Mouse (Mus musculus) midbrain, embryonic 11.5 days (tissue): Measurements from ENCODE around the gene Drg1. TPM values are rescaled to one million over a fixed set of nuclear protein-coding genes. Genes with fewer than 3 reads are reported as not detected.
"Not testable (repeated sequence)": the region's sequence is repeated elsewhere in the genome, so short reads cannot be mapped to it uniquely, and the experiment has no call there.

Source experiments
- ATAC-seq: fragments of 200-750 bp; cut with Nextera tagmentation; 2 replicates; pipeline ENCODE4 v1.8.0; 2017; ENCODE audit warnings: moderate TSS enrichment, moderate library complexity; ENCODE audit not compliant: low FRiP score
- DNase-seq: peaks from one replicate; pipeline ENCODE4 v3.0.0; 2015; ENCODE audit warnings: low spot score; ENCODE audit errors: missing footprints
- H3K27ac ChIP-seq: fragments of 300-500 bp; sonication (generic); 2 replicates; pipeline ENCODE4 v1.5.1; 2014; ENCODE audit warnings: low read depth, low read length
- H3K27me3 ChIP-seq: fragments of 300-500 bp; sonication (generic); 2 replicates; pipeline ENCODE4 v1.6.1; 2014; ENCODE audit warnings: mild to moderate bottlenecking, low read length, moderate library complexity, mixed read lengths; ENCODE audit not compliant: control insufficient read depth, insufficient read depth
- H3K36me3 ChIP-seq: fragments of 300-500 bp; sonication (generic); 2 replicates; pipeline ENCODE4 v1.6.1; 2014; ENCODE audit warnings: mild to moderate bottlenecking, low read length, moderate library complexity, mixed read lengths; ENCODE audit not compliant: control insufficient read depth, insufficient read depth
- H3K4me1 ChIP-seq: fragments of 300-500 bp; sonication (generic); 2 replicates; pipeline ENCODE4 v1.6.1; 2014; ENCODE audit warnings: low read length; ENCODE audit not compliant: control insufficient read depth, insufficient read depth
- H3K4me2 ChIP-seq: fragments of 300-500 bp; sonication (generic); 2 replicates; pipeline ENCODE4 v1.6.1; 2014; ENCODE audit warnings: mild to moderate bottlenecking, moderate library complexity
- H3K4me3 ChIP-seq: fragments of 300-500 bp; sonication (generic); 2 replicates; pipeline ENCODE4 v1.5.1; 2014; ENCODE audit warnings: low read depth, low read length
- H3K9ac ChIP-seq: fragments of 300-500 bp; sonication (generic); 2 replicates; pipeline ENCODE4 v1.6.1; 2014; ENCODE audit warnings: low read length
- H3K9me3 ChIP-seq: fragments of 300-500 bp; sonication (generic); 2 replicates; pipeline ENCODE4 v1.6.1; 2016; ENCODE audit warnings: low read length; ENCODE audit not compliant: control insufficient read depth
- WGBS: fragments of 180-500 bp; shearing (Covaris S2); extraction: QIAGEN DNeasy Blood & Tissue Kit; methylation state at CpG from one replicate; pipeline ENCODE4 v1.1.7; 2014; 5-methylcytosine and 5-hydroxymethylcytosine counted together
- polyA plus RNA-seq: library from polyadenylated mRNA; unstranded; fragments of >200 nt; fragmentation: Nextera tagmentation; extraction: Ambion mirVana; gene quantifications from 2 replicates; pipeline ENCODE4 v1.2.1, GENCODE M21; 2014

Drg1 gene
- polyA plus RNA-seq, 1 experiment from 2014 or later = 327 TPM

- not testable (repeated sequence) for H3K27me3 ChIP-seq, H3K9me3 ChIP-seq, H3K4me1 ChIP-seq, H3K9ac ChIP-seq, H3K36me3 ChIP-seq, H3K27ac ChIP-seq, H3K4me2 ChIP-seq, DNase-seq, H3K4me3 ChIP-seq, ATAC-seq
- WGBS = 94% methylated on average over 2 of the region's 3 CpGs
Observed at GRCm38 (mm10) chr11:3156991-3157390, 109.2 kb downstream of the Drg1 start.

GRCm38 (mm10) chr11:3153666-3154397 is 112.4 kb downstream of the Drg1 start:
- not testable (repeated sequence) for H3K27ac ChIP-seq, H3K27me3 ChIP-seq, H3K4me1 ChIP-seq, H3K9me3 ChIP-seq, H3K4me2 ChIP-seq, H3K4me3 ChIP-seq, H3K36me3 ChIP-seq, H3K9ac ChIP-seq
- 88% methylated on average over 1 of the region's 1 CpGs for WGBS
- ATAC-seq = peak; percentile 60
- DNase-seq = peak; percentile 91

- not testable (repeated sequence) for H3K4me2 ChIP-seq, H3K4me3 ChIP-seq, H3K27me3 ChIP-seq, H3K9me3 ChIP-seq, H3K36me3 ChIP-seq, DNase-seq, H3K27ac ChIP-seq, H3K4me1 ChIP-seq, H3K9ac ChIP-seq
- peak; percentile 30; the same call in 1 of the 2 replicates for ATAC-seq
- WGBS = 92% methylated on average over 4 of the region's 4 CpGs
Observed at GRCm38 (mm10) chr11:3151358-3151757, 114.9 kb downstream of the Drg1 start.

GRCm38 (mm10) chr11:3150677-3151003 is 115.6 kb downstream of the Drg1 start:
- not testable (repeated sequence) for DNase-seq, H3K4me2 ChIP-seq, ATAC-seq, H3K27ac ChIP-seq, H3K4me3 ChIP-seq, H3K36me3 ChIP-seq, H3K4me1 ChIP-seq, H3K9ac ChIP-seq, H3K9me3 ChIP-seq, H3K27me3 ChIP-seq
- 97% methylated on average over 12 of the region's 12 CpGs for WGBS

- H3K4me2 ChIP-seq, H3K27me3 ChIP-seq, H3K27ac ChIP-seq, H3K36me3 ChIP-seq, H3K4me3 ChIP-seq, H3K4me1 ChIP-seq, H3K9me3 ChIP-seq, H3K9ac ChIP-seq, DNase-seq, ATAC-seq: not testable (repeated sequence)
- WGBS = 95% methylated on average over 24 of the region's 24 CpGs
Observed at GRCm38 (mm10) chr11:3150003-3150676, 116.1 kb downstream of the Drg1 start.

- DNase-seq, H3K36me3 ChIP-seq, H3K27me3 ChIP-seq, ATAC-seq, H3K27ac ChIP-seq, H3K9ac ChIP-seq, H3K4me1 ChIP-seq, H3K4me2 ChIP-seq, H3K4me3 ChIP-seq, H3K9me3 ChIP-seq: not testable (repeated sequence)
- 94% methylated on average over 4 of the region's 4 CpGs for WGBS
Observed at GRCm38 (mm10) chr11:3149471-3149870, 116.7 kb downstream of the Drg1 start.

- not testable (repeated sequence) for H3K4me2 ChIP-seq, H3K4me1 ChIP-seq, DNase-seq, H3K27me3 ChIP-seq, ATAC-seq, H3K4me3 ChIP-seq, H3K9ac ChIP-seq, H3K27ac ChIP-seq, H3K36me3 ChIP-seq, H3K9me3 ChIP-seq
- WGBS = 94% methylated on average over 2 of the region's 2 CpGs
Observed at GRCm38 (mm10) chr11:3146806-3147205, 119.4 kb downstream of the Drg1 start.

GRCm38 (mm10) chr11:3145359-3146165 is 120.7 kb downstream of the Drg1 start:
- H3K9ac ChIP-seq, H3K27ac ChIP-seq, ATAC-seq, H3K36me3 ChIP-seq, H3K4me2 ChIP-seq, H3K4me3 ChIP-seq, H3K9me3 ChIP-seq, H3K4me1 ChIP-seq, H3K27me3 ChIP-seq, DNase-seq: not testable (repeated sequence)
- WGBS = 80% methylated on average over 7 of the region's 9 CpGs

- H3K4me2 ChIP-seq, H3K27me3 ChIP-seq, H3K36me3 ChIP-seq, H3K4me3 ChIP-seq, DNase-seq, ATAC-seq, H3K9ac ChIP-seq, H3K9me3 ChIP-seq, H3K27ac ChIP-seq, H3K4me1 ChIP-seq: not testable (repeated sequence)
- WGBS = 83% methylated on average over 3 of the region's 3 CpGs
Observed at GRCm38 (mm10) chr11:3143984-3144383, 122.2 kb downstream of the Drg1 start.
